Mouse (Mus musculus) adrenal gland, adult 18-20 months (tissue): ENCODE measurements around the gene Ddx27. TPM values are rescaled to one million over a fixed set of nuclear protein-coding genes. Genes with fewer than 3 reads are reported as not detected.
A peak's percentile ranks its signal among the peaks of the same experiment; 100 is the strongest.

Experiments used
- DNase-seq, 2 experiments: peaks; one replicate each; pipeline ENCODE4 v3.0.0; 2021 to 2022; ENCODE audit warnings: low spot score in 2 of 2
- total RNA-seq, 2 experiments: library from RNA; stranded (reverse); gene quantifications; 1 replicate in 1 of 2; 2 replicates in 1 of 2; pipeline ENCODE4 v1.2.3; 2021

The Ddx27 gene
- total RNA-seq, 2 experiments from 2014 or later: 30.6 to 35.9 TPM

DNA sequence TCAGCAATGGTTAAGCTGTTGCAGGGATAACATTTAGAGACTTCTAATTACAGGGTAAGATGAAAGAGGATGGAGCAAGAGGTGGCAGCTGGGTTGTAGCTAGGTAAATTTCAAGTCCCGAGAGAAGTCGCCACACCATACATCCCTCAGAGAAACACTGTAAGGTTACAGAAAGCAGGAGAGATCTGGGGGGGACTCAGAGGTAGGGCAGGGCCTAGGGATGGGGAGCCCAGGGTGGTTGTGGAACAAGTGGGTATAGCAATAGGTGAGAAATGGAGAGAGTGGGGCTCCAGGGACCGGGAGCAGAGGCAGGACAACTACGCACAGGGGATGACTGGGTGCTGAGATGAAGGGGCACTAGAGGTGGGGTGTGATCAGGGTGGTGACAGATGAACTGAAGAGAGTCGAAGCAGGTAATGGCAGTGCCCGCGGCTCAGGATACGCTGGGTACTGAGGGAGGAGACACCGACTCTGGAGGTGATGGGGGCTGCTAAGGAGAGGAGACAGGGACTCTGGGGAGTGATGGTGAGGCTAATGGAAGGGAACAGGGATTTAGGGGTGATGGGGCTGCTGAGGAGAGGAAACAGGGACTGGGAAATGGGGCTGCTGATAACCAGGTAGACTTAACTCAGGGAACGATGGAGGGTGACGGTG lies 46.5 kb downstream of the Ddx27 start:
- DNase-seq: no peak

DNA sequence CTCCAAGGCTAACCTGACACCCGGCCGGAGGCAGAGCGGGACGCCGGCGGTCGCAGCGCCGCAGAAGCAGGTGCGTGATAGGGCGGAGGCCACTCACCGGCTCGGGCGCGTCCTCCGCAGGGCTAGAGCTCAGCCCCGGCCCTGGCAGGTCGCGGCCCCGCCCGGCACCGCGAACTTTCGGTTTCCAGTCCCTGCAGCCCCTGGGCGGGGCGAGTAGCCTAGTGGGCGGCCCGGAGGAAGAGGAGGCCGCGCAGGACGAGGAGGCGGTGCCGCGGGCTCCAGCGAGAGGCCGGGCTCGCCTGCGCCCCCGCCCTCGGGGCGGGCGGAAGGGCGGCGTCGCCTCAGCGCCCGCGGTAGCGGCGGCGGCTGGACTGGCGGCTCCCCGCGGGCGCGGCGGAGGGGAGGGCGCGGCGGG lies 47.5 kb downstream of the Ddx27 start:
- DNase-seq: peak; percentile 90 to 95

DNA sequence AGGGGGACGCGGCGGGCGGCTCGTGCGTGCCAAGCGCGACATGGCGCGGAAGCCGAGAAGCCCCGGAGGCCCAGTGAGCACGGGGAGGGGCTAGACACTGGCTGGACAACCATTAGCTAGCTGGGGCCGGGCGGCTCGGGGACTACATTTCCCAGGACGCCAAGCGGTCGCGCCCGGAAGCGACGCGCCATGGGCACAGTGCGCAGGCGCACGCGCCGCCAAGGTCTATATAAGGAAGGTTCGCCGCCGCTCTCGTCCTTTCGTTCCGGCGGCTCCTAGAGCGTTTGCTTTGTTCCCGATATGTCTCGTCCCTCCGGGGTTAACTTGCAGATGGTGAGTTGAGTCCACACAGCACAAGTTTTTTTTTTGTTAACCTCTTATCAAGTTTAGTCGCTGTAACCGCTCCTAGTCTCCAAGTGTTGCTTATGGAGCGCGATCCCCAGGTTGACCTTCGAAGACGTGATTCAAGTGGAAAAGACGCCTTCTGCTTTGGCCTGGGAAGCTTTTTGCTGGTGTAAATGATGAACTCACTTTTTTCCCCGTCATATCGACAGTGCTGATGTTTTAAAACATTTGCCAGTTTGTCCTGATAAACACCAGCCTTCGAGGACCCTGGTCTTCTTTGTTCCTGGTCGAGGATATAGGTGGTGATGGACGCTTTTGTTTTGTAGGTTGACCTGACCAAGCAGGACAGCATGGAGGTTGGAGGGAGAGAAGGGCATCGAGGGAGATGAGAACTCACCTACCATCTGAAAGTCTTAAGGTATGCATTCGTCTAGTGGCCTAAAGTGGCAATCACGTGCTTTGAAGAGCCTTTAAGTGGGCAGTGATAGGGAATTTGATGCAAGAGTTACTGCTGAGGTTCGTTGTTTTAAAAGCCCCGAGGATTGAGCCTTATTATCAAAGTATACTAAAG lies 48.2 kb downstream of the Ddx27 start, which contains the start of gene Znfx1:
TSS of gene Znfx1 (minus strand) at position 51 of the 916 bp plus-strand sequence.
- peak; percentile 97 for DNase-seq

- DNase-seq: no peak
These were observed 49.0 kb downstream of the Ddx27 start for GRCm38 (mm10) chr2:167063906-167064496.

DNA sequence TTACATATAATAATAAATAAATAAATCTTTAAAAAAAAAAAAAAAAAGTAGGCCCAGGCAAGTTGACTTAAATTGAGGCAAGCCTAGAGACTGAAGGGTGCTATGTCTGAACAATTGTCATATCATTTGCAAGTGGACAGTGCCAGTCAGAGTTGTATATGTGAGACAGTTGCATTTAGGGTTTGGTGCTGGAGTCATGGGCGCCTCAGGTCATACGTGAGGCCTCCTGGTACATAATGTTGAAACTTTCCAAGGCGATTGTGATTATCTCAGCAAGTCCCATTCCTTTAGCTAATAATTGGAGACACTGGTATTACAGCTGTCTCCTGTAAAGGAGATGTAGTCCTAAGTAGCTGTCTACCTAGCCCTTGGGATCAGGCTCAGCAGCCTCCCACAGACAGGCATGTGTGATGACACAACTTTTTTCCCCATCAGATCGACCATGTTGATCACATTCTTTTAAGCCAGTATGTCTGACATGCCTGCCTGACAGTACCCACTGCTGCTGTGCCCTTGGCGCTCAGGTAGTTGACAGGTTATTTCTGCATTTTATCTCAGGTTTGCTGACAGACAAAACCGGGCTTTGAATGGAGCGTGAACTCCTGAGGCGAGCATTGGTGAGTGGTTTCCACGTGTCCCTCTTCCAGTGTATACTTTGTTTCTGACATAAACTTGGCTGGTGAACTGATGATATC lies 49.8 kb downstream of the Ddx27 start:
- DNase-seq: no peak

DNA sequence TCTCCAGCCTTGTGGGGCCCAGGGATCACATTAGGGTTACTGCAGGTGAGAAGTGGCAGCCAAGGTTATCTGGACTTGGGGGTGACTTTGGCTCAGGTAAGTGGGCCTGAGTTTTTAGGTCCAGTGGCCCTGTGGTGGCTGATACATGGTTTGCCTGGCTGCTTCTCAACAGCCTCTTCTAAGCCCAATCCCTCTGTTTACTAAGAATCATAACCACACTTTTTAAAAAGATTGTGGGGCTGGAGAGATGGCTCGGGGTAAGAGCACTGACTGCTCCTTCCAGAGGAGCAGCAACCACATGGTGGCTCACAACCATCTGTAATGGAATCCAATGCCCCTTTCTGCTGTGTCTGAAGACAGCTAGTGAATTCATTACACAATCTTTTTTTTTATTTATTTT lies 51.0 kb downstream of the Ddx27 start:
- DNase-seq: no peak

- DNase-seq: no peak
These were observed 51.8 kb downstream of the Ddx27 start for GRCm38 (mm10) chr2:167066528-167067516.

DNA sequence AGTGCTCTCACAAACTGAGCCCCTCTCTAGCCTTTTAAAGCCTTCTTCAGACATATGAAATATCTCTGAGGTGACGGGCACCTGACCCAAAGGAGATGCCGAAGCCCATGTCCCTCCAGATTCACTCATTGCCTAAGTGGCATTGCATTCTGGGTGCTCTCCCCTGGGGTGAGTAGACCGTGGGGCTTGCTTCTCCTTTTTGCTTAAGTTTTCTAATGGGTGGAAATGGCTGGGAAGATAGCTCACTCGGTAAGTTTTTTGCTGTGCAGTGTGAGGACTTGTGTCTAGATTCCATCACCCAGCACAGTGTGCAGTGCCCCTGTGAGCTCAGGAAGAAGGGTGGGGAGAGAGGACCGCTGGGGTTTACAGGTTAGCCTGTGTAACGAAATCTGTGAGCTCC lies 52.6 kb downstream of the Ddx27 start:
- no peak for DNase-seq

DNA sequence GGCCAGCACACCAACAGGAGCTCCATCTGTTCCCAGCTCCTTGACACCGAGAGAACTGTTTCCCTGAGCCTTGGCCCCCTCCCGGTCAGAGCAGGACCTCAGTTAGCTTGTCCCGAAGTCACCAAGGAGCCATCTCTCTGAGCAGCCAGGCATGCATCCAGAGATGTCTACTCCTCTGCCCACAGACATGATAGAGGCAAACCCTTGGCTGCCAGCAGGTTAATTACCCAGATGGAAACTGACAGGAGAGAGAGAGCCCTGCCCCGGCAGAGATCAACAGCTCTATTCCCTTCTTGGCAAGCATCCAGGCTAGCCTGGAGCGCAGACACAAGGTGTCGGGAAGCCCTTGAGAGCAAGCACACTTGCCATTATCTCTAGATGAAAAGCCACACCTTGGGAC lies 55.3 kb downstream of the Ddx27 start:
- no peak for DNase-seq

GRCm38 (mm10) chr2:167071266-167071640 lies 56.3 kb downstream of the Ddx27 start:
- DNase-seq: no peak

GRCm38 (mm10) chr2:167071641-167072601 lies 56.9 kb downstream of the Ddx27 start:
- peak; percentile 94 to 96 for DNase-seq

- no peak for DNase-seq
These were observed 59.6 kb downstream of the Ddx27 start for GRCm38 (mm10) chr2:167074587-167074986.

DNA sequence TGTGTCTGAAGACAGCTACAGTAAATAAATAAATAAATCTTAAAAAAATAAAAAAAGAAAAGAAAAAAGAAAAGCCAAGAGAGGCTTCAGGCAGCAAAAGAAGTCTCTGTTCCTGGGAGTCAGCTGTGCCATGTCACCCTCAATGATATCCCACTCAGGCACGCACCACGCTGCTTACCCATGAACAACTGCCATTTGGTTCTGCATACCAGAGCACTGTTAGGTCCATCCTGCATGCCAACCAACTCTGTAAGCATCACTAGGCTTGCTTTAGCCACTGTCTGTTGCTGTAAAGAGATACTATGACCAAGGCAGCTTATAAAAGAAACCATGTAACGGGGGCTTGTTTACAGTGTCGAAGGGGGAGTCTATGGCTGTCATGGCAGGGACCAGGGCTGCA lies 61.4 kb downstream of the Ddx27 start:
- no peak for DNase-seq

DNA sequence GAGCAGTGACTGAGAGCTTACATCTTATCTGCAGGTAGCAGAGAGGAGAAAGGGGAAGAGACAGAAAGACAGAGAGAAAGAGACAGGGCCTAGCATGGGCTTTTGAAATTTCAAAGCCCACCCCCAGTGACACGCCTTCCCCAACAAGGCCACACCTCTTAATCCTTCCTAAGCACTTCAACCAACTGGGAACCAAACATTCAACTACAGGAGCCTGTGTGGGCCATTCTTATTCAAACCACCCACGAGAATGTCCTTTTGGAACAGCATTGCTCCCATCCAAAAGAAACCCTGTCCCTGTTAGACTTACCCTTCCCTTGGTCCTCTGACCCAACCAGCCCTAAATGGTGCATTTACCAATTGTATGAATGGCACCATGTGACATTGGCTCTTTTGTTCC lies 61.8 kb downstream of the Ddx27 start:
- no peak for DNase-seq

DNA sequence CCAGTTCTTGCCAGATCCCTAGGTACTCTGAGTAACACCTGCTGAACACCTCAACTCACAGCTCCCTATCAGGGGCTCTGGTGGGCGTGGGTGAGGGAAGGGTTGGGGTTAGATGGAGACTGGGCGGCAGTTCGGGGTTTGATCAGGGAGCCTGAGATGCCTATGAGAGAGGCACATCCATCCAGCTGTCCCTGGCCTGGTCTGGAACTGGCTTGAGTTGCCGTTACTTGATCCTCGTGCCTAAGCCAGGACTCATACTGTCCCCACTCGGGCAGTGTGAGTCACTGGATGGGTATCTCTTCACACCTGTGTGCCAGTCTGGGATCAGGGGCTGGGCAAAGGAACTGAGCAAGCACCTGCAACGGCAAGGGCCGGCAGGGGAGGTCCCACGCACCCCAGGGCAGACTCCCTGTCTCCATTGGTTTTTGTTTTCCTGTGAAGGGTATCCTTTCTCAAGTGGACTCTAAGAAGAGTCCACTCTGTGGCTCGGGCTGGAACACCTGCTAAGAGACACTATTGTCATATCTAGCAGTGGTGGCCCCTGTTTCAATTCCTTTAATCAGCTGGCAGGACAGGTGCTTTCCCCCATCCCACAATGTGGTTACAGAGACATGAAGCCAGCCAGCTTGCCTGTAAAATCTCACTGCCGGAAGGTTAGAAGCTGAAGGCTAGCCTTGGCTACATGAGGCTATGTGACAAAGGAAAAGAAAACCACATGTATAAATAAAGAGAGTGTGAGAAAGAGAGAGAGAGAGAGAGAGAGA lies 62.4 kb downstream of the Ddx27 start:
- no peak for DNase-seq

DNA sequence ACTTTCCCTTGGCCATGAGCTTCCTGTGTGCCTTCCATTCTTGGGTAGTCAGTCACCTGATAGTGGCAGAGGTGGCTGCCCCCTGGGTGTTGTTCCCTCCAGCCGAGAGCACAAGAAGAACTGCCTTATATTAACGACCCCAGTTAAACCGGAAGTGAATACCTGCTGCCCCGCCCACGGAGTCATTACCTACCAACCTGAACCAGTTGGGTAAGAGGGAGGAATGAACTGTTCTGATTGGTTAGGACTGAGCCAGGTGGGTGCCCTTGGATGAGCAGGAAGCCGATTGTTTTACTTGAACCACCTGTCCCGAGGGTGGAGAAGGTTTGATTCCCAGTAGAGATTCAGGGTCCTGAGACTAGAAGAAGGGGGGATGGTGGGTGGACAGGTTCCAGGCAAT lies 63.5 kb downstream of the Ddx27 start:
- no peak for DNase-seq

- no peak for DNase-seq
These were observed 64.0 kb downstream of the Ddx27 start for GRCm38 (mm10) chr2:167078931-167079495.
